Mouse (Mus musculus) R1 (cell line): Measurements from ENCODE around the gene Fam102a.

Experiments used
- DNase-seq: peaks from one replicate; pipeline ENCODE4 v3.0.0-alpha.2; 2018; ENCODE audit warnings: low read depth, low spot score

Fam102a gene

DNA sequence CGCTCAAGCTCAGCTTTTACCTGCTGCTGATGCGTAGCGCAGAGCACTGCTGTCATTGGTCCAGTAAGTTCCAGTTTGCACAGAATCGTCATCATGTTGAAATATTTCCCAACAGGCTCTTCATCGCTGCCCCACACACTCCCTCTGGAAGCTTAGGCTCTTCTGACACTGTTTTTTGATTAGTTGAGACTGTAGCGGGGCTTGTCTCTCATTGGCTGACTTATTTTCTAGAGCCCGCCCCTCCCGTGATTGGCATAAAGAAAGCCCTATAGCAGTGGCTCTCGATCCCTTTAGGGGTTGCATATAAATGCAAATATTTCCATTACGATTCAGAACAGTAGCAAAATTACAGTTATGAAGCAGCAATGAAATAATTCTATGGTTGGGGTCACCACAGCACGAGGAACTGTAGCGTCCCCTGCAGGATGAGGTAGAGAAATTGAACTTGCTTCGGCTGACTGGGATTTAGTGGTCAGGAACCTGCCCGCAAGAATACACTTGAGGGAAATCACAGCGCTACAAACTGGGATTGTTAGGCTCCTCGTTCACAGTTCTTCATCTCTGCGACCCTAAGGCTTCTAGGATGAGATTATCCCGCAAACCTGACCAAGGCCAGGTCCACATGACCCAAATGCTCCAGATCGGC lies 46.4 kb downstream of the Fam102a start:
- DNase-seq: peak; percentile 89

DNA sequence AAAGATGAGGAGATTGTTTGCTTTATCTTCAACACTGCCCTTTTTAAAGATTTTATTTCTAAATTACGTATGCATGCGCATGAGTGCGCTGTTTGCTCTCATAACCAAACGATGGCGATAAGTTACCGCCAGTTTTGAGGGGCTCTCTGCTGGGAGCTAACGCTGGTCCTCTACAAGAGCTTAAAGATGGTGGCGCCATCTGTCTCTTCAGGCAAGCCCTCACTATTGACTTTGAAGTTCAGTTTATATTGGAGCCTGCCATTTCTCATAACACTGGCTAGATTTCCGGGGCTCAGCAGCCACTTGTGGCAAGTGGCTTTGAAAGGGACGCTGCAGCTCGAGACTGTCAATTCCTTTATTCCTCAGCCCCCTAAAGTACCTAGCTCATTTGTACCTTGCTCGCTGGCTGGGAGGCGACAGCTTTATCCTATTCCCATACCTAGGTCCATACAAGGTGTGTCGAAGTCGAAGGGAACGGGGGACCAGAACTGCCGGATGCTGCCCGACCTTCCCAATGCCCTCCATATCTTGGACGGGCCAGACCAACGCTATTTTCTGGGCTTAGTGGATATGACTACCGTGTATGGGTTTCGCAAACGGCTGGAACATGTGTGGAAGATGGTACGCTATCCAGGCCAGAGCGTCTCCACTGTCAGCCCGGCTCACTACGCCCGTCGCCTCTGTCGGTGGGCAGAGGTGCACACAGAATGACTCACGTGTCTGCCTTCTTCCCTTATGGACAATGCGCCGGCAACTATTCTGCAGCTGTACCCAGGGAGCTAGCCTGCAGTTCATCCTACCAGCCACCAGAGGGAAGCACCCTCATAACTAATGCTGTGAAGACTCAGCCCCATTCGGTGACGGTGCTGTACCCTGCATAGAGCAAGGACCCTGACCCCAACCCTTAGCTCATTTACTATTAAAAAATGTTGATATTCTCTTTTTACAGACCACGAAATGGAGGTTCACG lies 48.0 kb downstream of the Fam102a start:
- DNase-seq: peak; percentile 92

DNA sequence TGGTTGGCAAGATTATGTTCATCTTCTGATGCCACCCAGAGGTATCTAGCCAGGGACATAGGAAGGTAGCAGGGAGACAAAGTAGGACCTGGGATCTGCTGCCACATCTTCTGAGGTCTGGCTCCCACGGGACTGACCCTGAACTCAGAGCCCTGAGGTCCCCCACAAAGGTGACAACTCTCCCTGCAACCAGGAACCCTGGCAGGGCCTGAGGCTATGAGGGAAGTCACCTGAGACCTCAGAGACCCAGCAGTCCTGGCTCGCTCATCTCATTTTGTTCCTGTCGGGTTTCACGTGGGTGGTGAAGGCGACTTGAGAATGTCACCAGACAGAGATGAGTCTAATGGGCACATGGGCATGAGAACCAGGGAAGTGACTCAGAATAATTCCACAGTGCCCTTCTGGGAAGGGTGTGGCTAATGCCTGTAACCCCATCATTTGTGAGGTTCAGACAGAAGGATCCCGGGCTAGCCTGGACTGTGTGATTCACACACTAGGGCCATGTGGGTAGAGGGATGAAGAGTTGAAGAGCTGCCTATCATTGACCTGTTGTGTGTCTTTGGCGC lies 50.1 kb downstream of the Fam102a start:
- no peak for DNase-seq

DNA sequence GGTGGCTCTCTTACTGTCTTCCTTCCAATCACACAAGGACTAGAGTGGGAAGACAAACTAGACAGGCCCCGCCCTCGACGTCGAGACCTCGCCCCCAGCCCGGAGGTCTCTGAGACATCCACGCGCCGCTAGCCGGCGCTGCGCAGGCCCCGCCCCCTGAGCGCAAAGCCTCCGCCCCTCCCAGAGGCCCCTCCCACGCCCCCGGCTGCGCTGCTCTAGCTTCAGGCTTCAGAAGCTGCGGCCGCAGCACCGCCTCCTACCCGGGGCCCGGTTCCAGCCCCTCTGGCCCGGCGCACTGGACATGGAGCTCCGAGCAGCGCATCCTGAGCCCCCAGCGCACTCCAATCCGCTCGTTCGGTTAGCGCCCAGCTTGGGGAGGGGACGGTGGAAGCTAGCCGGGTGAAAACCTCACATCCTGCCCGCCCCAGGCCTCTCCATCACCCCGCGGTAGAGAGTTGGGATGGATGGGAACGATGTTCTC lies 51.8 kb downstream of the Fam102a start, which contains the start of gene St6galnac4:
St6galnac4 (plus strand) TSS at position 225 of the 481 bp plus-strand sequence.
- peak; percentile 95 for DNase-seq

DNA sequence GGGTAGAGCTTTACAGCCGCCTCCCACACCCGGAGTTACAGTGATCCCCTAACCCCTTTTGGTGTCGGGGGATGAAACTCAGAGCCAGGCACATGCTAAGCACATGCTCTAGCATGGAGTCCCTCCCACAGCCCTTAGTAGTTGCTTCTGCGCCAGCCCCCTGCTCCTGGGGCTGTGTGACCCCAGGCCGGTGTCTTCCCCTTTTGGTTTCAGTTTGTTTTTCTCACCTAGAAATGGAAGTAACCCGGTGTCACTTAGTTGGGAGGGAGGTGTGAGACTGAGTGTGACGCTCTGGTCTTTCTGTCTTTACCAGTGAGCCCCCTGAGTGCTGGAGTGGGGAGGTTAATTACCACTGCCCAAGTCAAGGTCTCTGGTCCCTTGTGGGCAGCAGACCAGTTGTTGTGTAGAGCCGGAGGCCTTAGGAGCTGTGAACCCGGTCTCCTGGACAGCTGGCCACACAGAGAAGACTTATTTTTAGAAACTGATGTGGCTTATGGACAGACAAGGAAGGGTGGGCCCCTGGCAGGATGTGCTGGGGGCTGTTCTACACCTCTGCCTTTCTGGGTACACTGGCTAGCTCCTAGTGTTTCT lies 52.7 kb downstream of the Fam102a start:
- no peak for DNase-seq

DNA sequence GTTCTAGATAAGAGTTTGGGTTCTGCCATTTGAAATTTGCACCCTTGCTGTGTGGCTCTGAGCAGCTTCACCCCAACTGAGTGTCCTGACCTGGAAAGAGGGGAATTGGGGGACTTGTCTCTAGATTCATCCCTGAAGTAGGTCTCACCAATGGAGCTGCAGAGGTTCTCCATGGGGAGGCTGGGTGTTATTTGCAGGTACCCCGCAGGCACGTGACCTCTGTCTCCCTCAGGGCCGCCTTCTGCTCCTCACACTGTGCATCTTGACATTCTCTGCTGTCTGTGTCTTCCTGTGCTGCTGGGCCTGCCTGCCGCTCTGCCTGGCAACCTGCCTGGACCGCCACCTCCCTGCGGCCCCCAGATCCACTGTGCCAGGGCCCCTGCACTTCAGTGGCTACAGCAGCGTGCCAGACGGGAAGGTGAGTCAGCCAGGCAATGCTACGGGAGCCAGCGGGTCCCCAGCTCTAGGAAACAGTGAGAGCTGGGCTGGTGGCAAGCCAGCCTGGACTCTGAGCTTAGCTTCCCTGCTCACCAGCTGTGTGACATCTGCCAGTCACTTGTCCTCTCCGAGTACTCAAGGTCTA lies 54.2 kb downstream of the Fam102a start:
- DNase-seq: no peak

DNA sequence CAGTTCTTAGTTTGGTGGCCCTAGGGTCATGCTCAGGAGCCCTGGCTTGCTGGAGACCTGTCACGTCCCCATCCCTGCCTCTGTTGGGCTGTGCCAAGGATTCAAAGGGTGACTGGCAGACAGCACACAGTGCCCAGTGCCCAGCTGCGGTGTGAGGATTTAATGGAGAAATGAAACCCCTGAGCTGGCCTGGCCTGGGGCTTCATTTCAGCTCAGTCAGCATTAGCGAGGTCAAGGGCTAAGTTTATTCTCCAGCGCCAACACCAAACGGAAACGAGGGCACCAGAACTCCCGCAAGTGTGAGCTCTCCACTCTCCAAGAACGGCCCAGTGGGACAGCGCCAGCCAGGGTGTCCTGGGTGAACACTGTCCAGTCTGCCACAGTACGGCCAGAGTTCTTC lies 55.1 kb downstream of the Fam102a start:
- DNase-seq: no peak

DNA sequence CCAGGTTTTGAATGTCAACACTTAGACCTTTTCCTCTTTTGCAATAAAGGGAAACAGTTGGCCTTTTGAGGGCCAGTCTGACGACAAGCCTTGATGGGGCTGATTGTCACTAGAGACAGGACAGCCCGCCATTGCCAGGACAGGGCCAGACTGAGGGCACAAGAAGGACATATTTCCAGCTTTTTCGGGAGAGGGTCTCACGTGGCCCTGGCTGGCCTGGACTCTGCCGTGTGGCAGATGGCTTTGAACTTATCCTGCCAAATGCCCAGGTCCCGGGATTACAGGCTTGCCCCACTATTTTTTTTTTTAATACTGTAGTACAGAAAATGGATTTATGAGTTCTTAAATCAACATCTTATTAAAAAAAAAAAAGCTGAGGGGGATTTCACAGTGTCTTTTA lies 56.1 kb downstream of the Fam102a start:
- no peak for DNase-seq

DNA sequence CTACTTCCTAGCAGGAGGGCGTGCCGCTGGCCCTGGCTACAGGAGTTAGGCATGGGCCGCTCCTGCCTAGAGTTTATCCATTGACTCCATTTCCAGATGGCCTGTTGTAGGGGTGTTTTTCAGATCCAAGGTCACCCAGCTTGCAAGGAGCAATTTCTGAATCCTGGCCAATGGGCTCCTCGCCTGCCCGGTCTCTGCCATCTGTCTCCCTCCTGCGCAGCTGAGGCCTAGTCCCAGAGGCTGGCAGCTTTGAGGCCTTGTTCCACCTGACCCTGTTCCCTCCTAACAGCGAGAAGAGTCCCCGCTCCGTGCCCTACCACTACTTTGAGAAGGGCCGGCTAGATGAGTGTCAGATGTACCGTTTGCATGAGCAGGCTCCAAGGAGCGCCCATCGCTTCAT lies 61.6 kb downstream of the Fam102a start:
- DNase-seq: no peak

DNA sequence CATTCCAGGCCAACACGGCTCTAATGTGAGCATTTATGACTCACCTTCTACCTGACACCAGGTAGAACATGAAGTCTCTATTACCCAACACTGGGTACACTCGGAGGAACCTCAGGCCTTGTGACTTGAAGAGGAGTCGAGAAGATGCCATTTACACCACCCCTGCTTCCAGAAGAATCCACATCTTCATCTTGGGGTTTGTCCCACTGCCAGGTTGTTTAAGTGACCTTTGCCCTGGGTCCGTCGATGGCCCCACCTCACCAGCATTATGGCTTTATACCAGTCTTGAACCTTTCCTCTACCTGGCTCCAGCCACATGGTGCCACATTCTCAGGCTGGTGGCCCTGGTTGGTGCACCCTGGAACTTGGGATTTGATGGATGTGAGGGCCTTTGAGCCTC lies 62.1 kb downstream of the Fam102a start:
- no peak for DNase-seq

DNA sequence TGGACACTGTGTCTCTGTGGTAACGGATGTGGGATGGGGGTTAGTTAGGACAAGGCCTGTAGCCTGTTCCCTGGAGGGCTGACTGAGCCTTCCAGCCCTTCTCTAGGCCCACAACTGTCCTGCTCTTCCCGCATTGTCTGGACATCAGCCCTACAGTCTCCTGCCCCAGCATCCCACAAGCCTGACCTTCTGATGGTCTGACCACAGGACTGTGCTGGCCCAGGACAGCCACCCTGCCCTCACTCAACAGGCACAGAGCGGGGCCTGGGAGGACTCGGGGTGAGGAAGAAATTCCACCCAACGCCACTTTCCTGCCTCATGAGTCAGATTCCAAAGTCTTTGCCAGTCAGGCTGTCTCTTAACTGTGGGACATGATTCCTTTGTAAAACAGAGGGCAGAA lies 62.6 kb downstream of the Fam102a start:
- no peak for DNase-seq

DNA sequence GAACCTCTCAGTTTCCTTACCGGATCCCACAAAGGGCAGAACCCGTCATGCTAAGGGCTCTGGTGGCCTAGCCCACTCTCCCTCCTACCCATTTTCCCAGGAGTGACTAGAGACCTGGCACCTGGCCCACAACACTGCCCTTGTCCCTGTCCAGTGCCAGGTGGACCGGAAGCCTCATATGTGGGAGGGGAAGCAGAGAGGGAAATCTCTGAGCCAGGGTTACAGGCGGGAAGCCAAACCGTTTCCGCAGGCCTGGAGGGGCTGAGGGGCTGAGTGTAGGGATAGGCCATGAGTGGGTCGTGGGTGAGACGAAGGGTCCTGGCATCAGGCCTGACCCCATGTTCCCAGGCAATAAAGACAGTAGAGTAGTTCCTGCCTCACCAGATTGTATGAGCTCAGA lies 63.4 kb downstream of the Fam102a start:
- no peak for DNase-seq

DNA sequence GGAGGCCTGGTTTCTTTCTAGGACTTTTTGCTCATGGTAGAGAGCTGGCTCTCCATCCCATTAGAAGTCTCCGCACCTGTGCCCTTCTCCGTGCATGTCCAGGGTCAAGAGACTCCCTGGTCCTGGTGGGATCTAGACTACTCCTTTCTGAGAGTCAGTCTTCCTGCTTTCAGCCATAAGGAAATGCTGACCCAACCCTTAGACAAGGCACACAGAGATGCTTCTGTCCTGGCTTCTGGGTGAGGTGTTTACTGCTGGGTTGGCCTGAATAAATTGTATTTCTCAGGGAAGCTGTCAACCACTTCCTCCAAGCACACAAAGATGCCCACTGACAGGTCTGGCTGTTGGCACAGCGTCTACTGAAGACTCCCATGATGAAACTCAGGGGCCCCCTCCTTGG lies 64.3 kb downstream of the Fam102a start, which contains the start of gene St6galnac6:
St6galnac6 (plus strand) TSS at position 301 of the 400 bp plus-strand sequence.
- no peak for DNase-seq

DNA sequence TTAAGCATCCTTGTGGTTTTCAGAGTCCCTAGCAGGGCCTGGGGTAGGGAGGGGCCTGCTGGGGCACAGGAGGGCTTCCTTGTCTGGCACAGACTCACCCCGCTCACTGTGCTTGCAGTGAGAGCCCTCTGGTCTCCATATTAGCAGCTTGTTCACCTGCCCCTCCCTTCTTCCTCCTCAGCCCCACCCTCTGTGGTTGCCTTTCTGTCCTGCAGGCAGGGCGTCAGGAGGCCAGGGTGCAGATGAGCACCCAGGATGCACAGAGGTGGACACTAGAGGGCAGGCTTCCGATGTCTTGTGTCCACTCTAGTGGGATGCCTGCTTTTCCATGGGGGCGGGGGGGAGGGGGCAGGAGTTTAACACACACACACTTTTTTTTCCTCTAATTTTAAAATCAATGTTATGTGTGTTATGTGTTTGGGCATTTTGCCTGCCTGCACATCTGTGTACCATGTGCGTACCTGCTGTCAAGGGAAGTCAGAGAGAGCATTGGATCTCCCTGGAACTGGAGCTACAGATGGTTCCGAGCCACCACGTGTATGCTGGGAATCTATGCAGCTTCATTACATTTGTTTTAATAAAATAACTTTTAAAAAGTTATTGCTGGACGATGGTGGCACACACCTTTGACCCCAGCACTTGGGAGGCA lies 66.4 kb downstream of the Fam102a start:
- no peak for DNase-seq

DNA sequence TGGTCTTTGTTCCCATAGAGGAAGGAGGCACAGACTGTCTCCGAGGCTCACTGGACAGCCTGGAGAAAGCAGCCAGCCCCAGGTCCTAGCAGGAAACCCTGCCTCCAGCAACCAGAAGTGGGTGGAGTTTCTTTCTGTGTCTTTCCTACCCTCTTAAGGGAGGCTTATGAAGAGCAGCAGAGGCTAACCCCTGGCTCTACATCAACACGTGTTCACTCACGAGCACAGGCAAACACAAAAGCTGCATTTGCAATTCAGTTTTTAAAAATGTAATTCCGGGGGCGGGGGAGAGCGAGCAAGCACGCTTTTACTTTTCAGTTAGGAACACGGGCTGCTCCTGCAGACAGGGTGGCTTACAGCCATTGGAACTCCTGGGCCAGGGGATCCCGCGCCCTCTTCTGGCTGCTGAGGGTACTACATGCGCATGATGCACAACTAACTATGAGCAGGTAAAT lies 67.5 kb downstream of the Fam102a start:
- DNase-seq: peak; percentile 93

DNA sequence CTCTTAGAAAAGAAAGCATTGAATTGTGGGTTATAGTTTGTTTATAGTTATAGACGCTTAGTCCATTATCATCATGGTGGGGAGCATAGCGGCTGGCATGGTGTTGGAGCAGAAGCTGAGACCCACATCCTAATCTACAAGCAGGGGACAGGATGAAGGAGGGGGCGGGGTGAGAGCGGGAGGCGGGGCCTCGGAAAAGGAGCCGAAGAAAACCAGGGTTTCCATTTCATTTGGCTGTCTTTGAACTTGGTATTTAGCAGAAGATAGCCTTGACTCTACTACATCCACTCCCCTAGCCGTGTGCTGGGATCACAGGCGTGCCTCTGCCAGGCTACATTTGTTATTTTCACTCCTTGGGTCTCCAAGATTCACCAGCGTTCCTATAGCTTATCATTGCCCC lies 69.5 kb downstream of the Fam102a start:
- no peak for DNase-seq

DNA sequence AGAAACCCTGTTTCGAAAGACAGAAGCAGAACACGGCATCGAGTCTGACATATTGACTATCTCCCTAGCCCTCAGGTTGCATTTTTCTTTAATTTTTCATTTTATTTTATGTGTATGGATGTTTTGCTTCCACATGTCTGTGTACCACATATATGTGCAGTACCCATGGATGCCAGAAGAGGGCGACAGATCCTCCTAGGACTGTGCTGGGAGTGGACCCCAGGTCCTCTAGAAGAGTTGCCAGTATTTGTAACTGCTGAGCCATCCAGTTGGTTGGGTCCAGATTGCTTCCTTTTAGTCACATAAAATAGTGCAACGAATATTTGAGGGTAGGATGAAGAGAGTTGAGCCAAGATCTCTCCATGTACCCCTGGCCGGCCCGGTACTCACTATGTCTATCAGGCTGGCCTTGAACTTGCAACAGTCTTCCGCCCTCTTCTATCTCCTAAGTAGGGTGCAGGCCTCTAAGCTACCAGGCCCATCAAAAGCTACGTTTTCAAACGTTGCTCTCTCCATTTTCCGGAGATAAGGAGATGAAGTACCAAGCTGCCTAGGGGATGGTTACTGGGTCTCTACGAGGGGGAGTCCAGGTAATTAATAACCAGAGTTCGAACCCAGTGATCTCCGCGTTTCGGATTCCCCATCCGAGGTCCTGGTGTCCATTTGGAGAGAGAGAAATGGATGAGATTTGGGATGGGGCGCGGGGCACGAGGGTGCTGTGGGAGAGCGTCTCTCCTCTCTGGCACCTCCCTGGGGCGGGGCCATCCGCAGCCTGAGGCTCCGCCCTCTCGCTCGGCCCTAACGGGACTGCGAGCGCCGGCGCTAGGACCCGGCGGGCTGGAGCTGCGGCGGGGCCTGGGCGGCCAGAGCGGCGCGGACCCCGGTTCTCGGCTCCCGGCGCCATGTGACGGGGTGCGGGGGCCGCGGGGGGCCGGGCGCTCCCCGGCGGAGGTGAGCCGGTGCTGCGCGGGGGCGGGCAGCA lies 71.3 kb downstream of the Fam102a start:
- peak; percentile 88 for DNase-seq

DNA sequence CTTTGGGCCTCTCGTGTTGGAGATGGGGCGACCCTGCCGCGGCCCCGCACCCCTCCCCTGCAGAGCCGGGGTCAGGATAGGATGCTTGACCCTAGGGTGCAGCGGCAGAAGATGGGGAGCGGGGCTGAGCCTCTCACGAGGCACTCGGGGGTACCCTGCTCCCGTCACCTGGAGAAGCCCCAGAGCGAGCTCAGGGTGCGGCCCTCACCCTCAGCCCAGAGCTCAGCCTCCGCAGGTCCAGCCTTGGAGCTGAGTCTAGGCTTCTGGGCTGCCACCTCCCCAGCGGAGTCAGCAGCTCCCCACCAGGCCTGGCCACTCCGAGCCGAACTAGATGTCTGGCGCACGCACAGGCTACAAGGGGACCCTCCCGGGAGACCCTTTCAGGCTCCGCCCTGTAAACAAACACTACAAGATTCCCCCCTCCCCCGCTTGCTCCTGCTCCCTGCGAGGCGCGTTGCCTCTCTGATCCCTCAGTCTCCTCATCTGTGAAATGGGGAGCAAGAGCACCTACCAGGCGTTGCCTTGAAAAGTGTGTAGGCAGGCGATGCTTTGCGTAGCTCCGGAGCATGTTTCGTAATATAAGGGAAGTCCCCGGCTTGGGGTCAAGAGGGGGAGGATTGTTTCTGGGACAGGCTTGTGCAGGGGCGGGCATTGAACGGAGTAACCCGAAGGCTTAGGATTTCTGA lies 72.3 kb downstream of the Fam102a start:
- DNase-seq: peak; percentile 74

DNA sequence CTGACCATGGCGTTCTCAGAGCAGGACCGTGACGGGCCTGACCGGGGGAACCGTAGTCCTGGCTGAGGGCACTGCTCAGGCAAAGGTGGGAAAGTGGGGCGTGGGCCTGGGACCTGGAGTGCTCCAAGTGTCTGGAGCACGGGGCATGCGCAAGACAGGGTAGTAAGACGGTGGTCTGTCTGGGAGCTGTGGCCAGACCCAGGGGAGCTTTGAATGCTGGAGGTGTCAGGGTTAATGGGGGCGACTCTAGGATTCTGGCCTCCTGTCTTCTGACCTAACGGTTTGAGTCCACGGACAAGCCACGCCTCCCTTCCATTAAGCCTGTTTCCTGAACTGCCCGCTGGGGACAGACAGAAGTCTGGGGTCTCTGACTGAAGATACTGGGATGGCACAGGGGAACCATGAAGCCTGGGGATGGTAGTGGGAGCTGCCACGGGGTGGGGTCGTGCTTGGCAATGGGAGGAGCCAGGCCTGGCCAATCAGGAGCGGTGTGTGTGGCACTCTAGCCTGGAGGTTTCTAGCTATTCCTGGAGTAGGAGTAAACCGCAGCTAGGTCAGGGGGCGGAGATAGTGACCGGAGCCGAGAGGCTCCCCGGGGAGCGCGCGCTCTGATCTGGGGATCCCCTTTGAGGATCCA lies 73.1 kb downstream of the Fam102a start:
- peak; percentile 88 for DNase-seq
